Mouse (Mus musculus): ENCODE measurements around the gene 2310057N15Rik. TPM values are rescaled to one million over a fixed set of nuclear protein-coding genes. Genes with fewer than 3 reads are reported as not detected.

The 2310057N15Rik gene
- total and polyA plus RNA-seq, 2 experiments from 2014 or later, result not detected

GRCm38 (mm10) chr16:88747943-88748342 lies 26.1 kb downstream of the 2310057N15Rik start:
- Histone ChIP-seq H3K27ac (ENCODE audit: low read depth, low read length) (no peak overlapping the region), H3K4me2 (ENCODE audit: low read depth, low read length, poor library complexity, severe bottlenecking) (no peak overlapping the region), H3K4me3 (ENCODE audit: low read depth, low read length) (no peak overlapping the region), H3K4me1 (ENCODE audit: insufficient read depth, low read length) (no peaks in the 10 kb centered on the region), H3K9me3 (ENCODE audit: low read length) (no peaks in the 10 kb centered on the region), H3K27me3 (ENCODE audit: insufficient read depth, low read length) (no peaks in the 10 kb centered on the region), H3K36me3 (ENCODE audit: insufficient read depth, low read length) (no peaks in the 10 kb centered on the region), H3K9ac (replicated peaks; ENCODE audit: low read length, poor library complexity, severe bottlenecking) (no peak overlapping the region)
- no peak for TF ChIP-seq CTCF (IDR thresholded peaks at IDR 0.05)
- no peak for DNase-seq (ENCODE audit: low spot score)
- 73% methylated on average over 4 of the region's 4 CpGs for WGBS
- ATAC-seq (ENCODE audit: low FRiP score), result no peak

GRCm38 (mm10) chr16:88744750-88745340 lies 29.2 kb downstream of the 2310057N15Rik start:
- Histone ChIP-seq H3K9ac (replicated peaks; ENCODE audit: low read length, poor library complexity, severe bottlenecking) (no peak overlapping the region), H3K36me3 (ENCODE audit: insufficient read depth, low read length) (no peaks in the 10 kb centered on the region), H3K27me3 (ENCODE audit: insufficient read depth, low read length) (no peaks in the 10 kb centered on the region), H3K4me1 (ENCODE audit: insufficient read depth, low read length) (no peaks in the 10 kb centered on the region), H3K4me2 (ENCODE audit: low read depth, low read length, poor library complexity, severe bottlenecking) (no peak overlapping the region), H3K9me3 (ENCODE audit: low read length) (no peaks in the 10 kb centered on the region), H3K27ac (ENCODE audit: low read depth, low read length) (no peak overlapping the region), H3K4me3 (ENCODE audit: low read depth, low read length) (no peak overlapping the region)
- ATAC-seq (ENCODE audit: low FRiP score) (no peak), DNase-seq (ENCODE audit: low spot score) (peak; percentile 41)
- TF ChIP-seq CTCF (IDR thresholded peaks at IDR 0.05), result no peak
- 42% methylated on average over 4 of the region's 4 CpGs for WGBS

GRCm38 (mm10) chr16:88735391-88735790 lies 38.6 kb downstream of the 2310057N15Rik start:
- ATAC-seq (ENCODE audit: low FRiP score), result no peak
- Histone ChIP-seq H3K27me3 (ENCODE audit: insufficient read depth, low read length) (no peaks in the 10 kb centered on the region), H3K9ac (replicated peaks; ENCODE audit: low read length, poor library complexity, severe bottlenecking) (no peak overlapping the region), H3K4me3 (ENCODE audit: low read depth, low read length) (no peak overlapping the region), H3K36me3 (ENCODE audit: insufficient read depth, low read length) (no peaks in the 10 kb centered on the region), H3K4me1 (ENCODE audit: insufficient read depth, low read length) (no peaks in the 10 kb centered on the region), H3K4me2 (ENCODE audit: low read depth, low read length, poor library complexity, severe bottlenecking) (no peak overlapping the region), H3K9me3 (ENCODE audit: low read length) (no peaks in the 10 kb centered on the region), H3K27ac (ENCODE audit: low read depth, low read length) (no peak overlapping the region)
- peak; percentile 58 for DNase-seq (ENCODE audit: low spot score)
- 55% methylated on average over 2 of the region's 2 CpGs for WGBS
- TF ChIP-seq CTCF (IDR thresholded peaks at IDR 0.05), result no peak

- no peaks in the 10 kb centered on the region for H3K27me3 ChIP-seq (ENCODE audit: insufficient read depth, low read length)
- H3K9ac ChIP-seq (replicated peaks; ENCODE audit: low read length, poor library complexity, severe bottlenecking), result no peak within 1 kb of the TSS
- H3K27ac ChIP-seq (ENCODE audit: low read depth, low read length), result no peak within 1 kb of the TSS
- TF ChIP-seq CTCF (IDR thresholded peaks at IDR 0.05), result no peak
- peak; percentile 42 for DNase-seq (ENCODE audit: low spot score)
- H3K9me3 ChIP-seq (ENCODE audit: low read length), result no peaks in the 10 kb centered on the region
- no peaks in the 10 kb centered on the region for H3K36me3 ChIP-seq (ENCODE audit: insufficient read depth, low read length)
- 84% methylated on average over 4 of the region's 4 CpGs for WGBS
- no peak for ATAC-seq (ENCODE audit: low FRiP score)
- H3K4me3 ChIP-seq (ENCODE audit: low read depth, low read length), result no peak within 1 kb of the TSS
- no peaks in the 10 kb centered on the region for H3K4me1 ChIP-seq (ENCODE audit: insufficient read depth, low read length)
- no peak within 1 kb of the TSS for H3K4me2 ChIP-seq (ENCODE audit: low read depth, low read length, poor library complexity, severe bottlenecking)
Measured at GRCm38 (mm10) chr16:88728812-88729275, 45.2 kb downstream of the 2310057N15Rik start, which contains the start of gene Krtap13-1. Gene Krtap13-1, plus strand, starts transcription at chr16:88728862.

Other genes starting within 250 kb of the 2310057N15Rik start
- gene Cldn8, start 211.0 kb downstream of the 2310057N15Rik start, total RNA-seq (2014; rRNA removed), result not detected in 2 replicates
- not detected in 2 replicates for gene Cldn8, start 211.0 kb downstream of the 2310057N15Rik start, polyA plus RNA-seq (2015; fragmentation: Nextera tagmentation; extraction: Ambion mirVana)
- not detected in 2 replicates for gene Krtap24-1, start 161.9 kb downstream of the 2310057N15Rik start, total RNA-seq (2014; rRNA removed)
- gene Krtap24-1, start 161.9 kb downstream of the 2310057N15Rik start, polyA plus RNA-seq (2015; fragmentation: Nextera tagmentation; extraction: Ambion mirVana), result not detected in 2 replicates
- gene 2310079G19Rik, start 146.5 kb downstream of the 2310057N15Rik start, total RNA-seq (2014; rRNA removed), result not detected in 2 replicates
- gene 2310079G19Rik, start 146.5 kb downstream of the 2310057N15Rik start, polyA plus RNA-seq (2015; fragmentation: Nextera tagmentation; extraction: Ambion mirVana), result not detected in 2 replicates
- gene Krtap26-1, start 126.4 kb downstream of the 2310057N15Rik start, total RNA-seq (2014; rRNA removed), result not detected in 2 replicates
- gene Krtap26-1, start 126.4 kb downstream of the 2310057N15Rik start, polyA plus RNA-seq (2015; fragmentation: Nextera tagmentation; extraction: Ambion mirVana), result not detected in 2 replicates
- gene Krtap27-1, start 102.5 kb downstream of the 2310057N15Rik start, total RNA-seq (2014; rRNA removed), result not detected in 2 replicates
- not detected in 2 replicates for gene Krtap27-1, start 102.5 kb downstream of the 2310057N15Rik start, polyA plus RNA-seq (2015; fragmentation: Nextera tagmentation; extraction: Ambion mirVana)
- gene 2310061N02Rik, start 66.2 kb downstream of the 2310057N15Rik start, total RNA-seq (2014; rRNA removed), result not detected in 2 replicates
- not detected in 2 replicates for gene 2310061N02Rik, start 66.2 kb downstream of the 2310057N15Rik start, polyA plus RNA-seq (2015; fragmentation: Nextera tagmentation; extraction: Ambion mirVana)
- gene Krtap13-1, start 45.3 kb downstream of the 2310057N15Rik start, total RNA-seq (2014; rRNA removed), result not detected in 2 replicates
- not detected in 2 replicates for gene Krtap13-1, start 45.3 kb downstream of the 2310057N15Rik start, polyA plus RNA-seq (2015; fragmentation: Nextera tagmentation; extraction: Ambion mirVana)
- not detected in 2 replicates for gene Krtap13, start 22.6 kb downstream of the 2310057N15Rik start, total RNA-seq (2014; rRNA removed)
- gene Krtap13, start 22.6 kb downstream of the 2310057N15Rik start, polyA plus RNA-seq (2015; fragmentation: Nextera tagmentation; extraction: Ambion mirVana), result not detected in 2 replicates
- not detected in 2 replicates for gene 2310034C09Rik, start 15.4 kb downstream of the 2310057N15Rik start, total RNA-seq (2014; rRNA removed)
- gene 2310034C09Rik, start 15.4 kb downstream of the 2310057N15Rik start, polyA plus RNA-seq (2015; fragmentation: Nextera tagmentation; extraction: Ambion mirVana), result not detected in 2 replicates
- not detected in 2 replicates for gene Gm5965, start 3.7 kb upstream of the 2310057N15Rik start, total RNA-seq (2014; rRNA removed)
- not detected in 2 replicates for gene Gm5965, start 3.7 kb upstream of the 2310057N15Rik start, polyA plus RNA-seq (2015; fragmentation: Nextera tagmentation; extraction: Ambion mirVana)
- not detected in 2 replicates for gene Gm20741, start 38.0 kb upstream of the 2310057N15Rik start, total RNA-seq (2014; rRNA removed)
- gene Gm20741, start 38.0 kb upstream of the 2310057N15Rik start, polyA plus RNA-seq (2015; fragmentation: Nextera tagmentation; extraction: Ambion mirVana), result not detected in 2 replicates
- not detected in 2 replicates for gene Krtap15, start 46.0 kb upstream of the 2310057N15Rik start, total RNA-seq (2014; rRNA removed)
- not detected in 2 replicates for gene Krtap15, start 46.0 kb upstream of the 2310057N15Rik start, polyA plus RNA-seq (2015; fragmentation: Nextera tagmentation; extraction: Ambion mirVana)
- gene Krtap14, start 51.9 kb upstream of the 2310057N15Rik start, total RNA-seq (2014; rRNA removed), result not detected in 2 replicates
- not detected in 2 replicates for gene Krtap14, start 51.9 kb upstream of the 2310057N15Rik start, polyA plus RNA-seq (2015; fragmentation: Nextera tagmentation; extraction: Ambion mirVana)
- not detected in 2 replicates for gene Krtap19-1, start 95.2 kb upstream of the 2310057N15Rik start, total RNA-seq (2014; rRNA removed)
- gene Krtap19-1, start 95.2 kb upstream of the 2310057N15Rik start, polyA plus RNA-seq (2015; fragmentation: Nextera tagmentation; extraction: Ambion mirVana), result not detected in 2 replicates
- gene Krtap19-2, start 100.1 kb upstream of the 2310057N15Rik start, total RNA-seq (2014; rRNA removed), result not detected in 2 replicates
- not detected in 2 replicates for gene Krtap19-2, start 100.1 kb upstream of the 2310057N15Rik start, polyA plus RNA-seq (2015; fragmentation: Nextera tagmentation; extraction: Ambion mirVana)
- not detected in 2 replicates for gene Krtap19-3, start 103.8 kb upstream of the 2310057N15Rik start, total RNA-seq (2014; rRNA removed)
- not detected in 2 replicates for gene Krtap19-3, start 103.8 kb upstream of the 2310057N15Rik start, polyA plus RNA-seq (2015; fragmentation: Nextera tagmentation; extraction: Ambion mirVana)
- gene Krtap19-4, start 110.9 kb upstream of the 2310057N15Rik start, total RNA-seq (2014; rRNA removed), result not detected in 2 replicates
- gene Krtap19-4, start 110.9 kb upstream of the 2310057N15Rik start, polyA plus RNA-seq (2015; fragmentation: Nextera tagmentation; extraction: Ambion mirVana), result not detected in 2 replicates
- not detected in 2 replicates for gene Krtap19-5, start 122.3 kb upstream of the 2310057N15Rik start, total RNA-seq (2014; rRNA removed)
- not detected in 2 replicates for gene Krtap19-5, start 122.3 kb upstream of the 2310057N15Rik start, polyA plus RNA-seq (2015; fragmentation: Nextera tagmentation; extraction: Ambion mirVana)
- not detected in 2 replicates for gene Krtap19-9b, start 158.1 kb upstream of the 2310057N15Rik start, total RNA-seq (2014; rRNA removed)
- not detected in 2 replicates for gene Krtap19-9b, start 158.1 kb upstream of the 2310057N15Rik start, polyA plus RNA-seq (2015; fragmentation: Nextera tagmentation; extraction: Ambion mirVana)
- not detected in 2 replicates for gene Krtap16-3, start 188.7 kb upstream of the 2310057N15Rik start, total RNA-seq (2014; rRNA removed)
- gene Krtap16-3, start 188.7 kb upstream of the 2310057N15Rik start, polyA plus RNA-seq (2015; fragmentation: Nextera tagmentation; extraction: Ambion mirVana), result not detected in 2 replicates
- not detected in 2 replicates for gene Krtap22-2, start 236.6 kb upstream of the 2310057N15Rik start, total RNA-seq (2014; rRNA removed)
- gene Krtap22-2, start 236.6 kb upstream of the 2310057N15Rik start, polyA plus RNA-seq (2015; fragmentation: Nextera tagmentation; extraction: Ambion mirVana), result not detected in 2 replicates
- gene Gm10229, start 241.1 kb upstream of the 2310057N15Rik start, total RNA-seq (2014; rRNA removed), result not detected in 2 replicates
- gene Gm10229, start 241.1 kb upstream of the 2310057N15Rik start, polyA plus RNA-seq (2015; fragmentation: Nextera tagmentation; extraction: Ambion mirVana), result not detected in 2 replicates

All from midbrain, postnatal 0 days (tissue).